Mouse (Mus musculus) lung, postnatal 0 days (tissue): Measurements from ENCODE around the gene Gramd4.

ENCODE experiments used
- CTCF ChIP-seq: IDR thresholded peaks from 2 replicates; pipeline ENCODE4 v1.5.1; 2016; ENCODE audit warnings: antibody characterized with exemption, mild to moderate bottlenecking
- EP300 ChIP-seq: IDR thresholded peaks from 2 replicates; pipeline ENCODE4 v1.6.1; 2016; ENCODE audit warnings: antibody characterized with exemption, mild to moderate bottlenecking, control low read depth

DNA sequence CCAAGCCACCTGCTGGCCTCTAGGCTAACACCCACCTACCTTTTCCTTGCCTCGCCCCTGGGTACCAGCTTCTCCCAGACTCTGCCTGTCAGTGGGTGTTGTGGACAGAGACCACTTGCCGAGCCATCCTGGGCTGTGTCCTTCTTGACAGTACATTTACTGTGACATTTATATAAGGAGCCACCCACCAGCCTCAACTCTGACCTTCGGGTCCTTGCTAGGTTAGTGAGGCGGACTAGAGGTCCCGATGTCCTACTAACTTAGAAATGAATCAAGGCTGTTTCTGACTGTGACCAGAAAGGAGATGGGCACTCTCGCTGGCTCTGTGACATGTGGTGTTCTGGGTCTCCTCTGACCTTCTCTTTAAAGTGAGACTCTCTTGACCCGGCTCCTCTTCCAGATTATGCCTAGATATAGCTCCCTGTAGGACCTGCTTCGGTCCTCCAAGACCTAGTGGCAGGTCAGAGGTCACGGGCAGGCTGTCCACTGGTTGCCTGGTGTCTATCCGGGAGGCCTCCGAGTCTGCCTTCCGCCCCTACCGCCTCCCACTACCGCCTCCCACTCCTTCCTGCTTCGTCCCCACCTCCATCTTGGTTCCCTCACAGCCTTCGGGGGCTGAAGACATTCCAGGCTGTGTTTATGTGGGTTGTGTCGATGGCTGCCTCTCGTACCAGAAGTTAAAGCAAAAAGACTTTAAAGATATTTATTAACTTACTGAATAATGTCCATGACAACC lies 21.2 kb downstream of the Gramd4 start:
- TF ChIP-seq CTCF (no peak), EP300 (no peak)
